Mouse (Mus musculus): ENCODE results near the gene Hunk. TPM values are rescaled to one million over a fixed set of nuclear protein-coding genes. Genes with fewer than 3 reads are reported as not detected.

The Hunk gene
- total RNA-seq (2021): under 1 TPM; 0.67 to 0.74 TPM
- long read RNA-seq, experiment 1: 0 reads
- long read RNA-seq, experiment 2, partial matches to known transcripts: 1 of 1 reads
- long read RNA-seq, experiment 2, other reads (novel, unspliced or antisense): 0 of 1 reads

GRCm38 (mm10) chr16:90385688-90386513 lies at the start of gene Hunk:
Hunk (plus strand) TSS chr16:90386013.
- DNase-seq: peak; percentile 60

- no peak for DNase-seq
These were observed 46.8 kb upstream of the Hunk start for GRCm38 (mm10) chr16:90339026-90339425.

- no peak for DNase-seq
These were observed 44.7 kb upstream of the Hunk start for GRCm38 (mm10) chr16:90341086-90341485.

- DNase-seq: peak; percentile 50
These were observed 35.9 kb upstream of the Hunk start for GRCm38 (mm10) chr16:90349700-90350548.

GRCm38 (mm10) chr16:90351726-90352125 lies 34.1 kb upstream of the Hunk start:
- no peak for DNase-seq

GRCm38 (mm10) chr16:90352691-90353090 lies 33.1 kb upstream of the Hunk start:
- DNase-seq: no peak

GRCm38 (mm10) chr16:90353156-90353555 lies 32.7 kb upstream of the Hunk start:
- DNase-seq: no peak

GRCm38 (mm10) chr16:90359329-90359728 lies 26.5 kb upstream of the Hunk start:
- DNase-seq: no peak

- DNase-seq: no peak
These were observed 26.1 kb upstream of the Hunk start for GRCm38 (mm10) chr16:90359750-90360149.

GRCm38 (mm10) chr16:90360327-90360726 lies 25.5 kb upstream of the Hunk start:
- no peak for DNase-seq

GRCm38 (mm10) chr16:90362926-90363325 lies 22.9 kb upstream of the Hunk start:
- DNase-seq: no peak

GRCm38 (mm10) chr16:90379897-90380296 lies 5.9 kb upstream of the Hunk start:
- peak; percentile 38 for DNase-seq

GRCm38 (mm10) chr16:90381633-90382032 lies 4.2 kb upstream of the Hunk start:
- no peak for DNase-seq

- DNase-seq: no peak
These were observed 3.0 kb upstream of the Hunk start for GRCm38 (mm10) chr16:90382701-90383280.

GRCm38 (mm10) chr16:90384058-90384457 lies 1.8 kb upstream of the Hunk start:
- DNase-seq: no peak

- no peak for DNase-seq
These were observed 967 bp upstream of the Hunk start for GRCm38 (mm10) chr16:90384846-90385245.

GRCm38 (mm10) chr16:90385326-90385687 lies 506 bp upstream of the Hunk start:
- no peak for DNase-seq

- peak; percentile 17 for DNase-seq
These were observed 824 bp downstream of the Hunk start for GRCm38 (mm10) chr16:90386514-90387160.

GRCm38 (mm10) chr16:90387161-90387671 lies 1.4 kb downstream of the Hunk start:
- DNase-seq: no peak

- no peak for DNase-seq
These were observed 2.1 kb downstream of the Hunk start for GRCm38 (mm10) chr16:90387961-90388360.

- no peak for DNase-seq
These were observed 3.4 kb downstream of the Hunk start for GRCm38 (mm10) chr16:90389103-90389750.
